Mouse (Mus musculus): ENCODE measurements around the gene St5. TPM values are rescaled to one million over a fixed set of nuclear protein-coding genes. Genes with fewer than 3 reads are reported as not detected.
A peak's percentile ranks its signal among the peaks of the same experiment; 100 is the strongest.

Gene St5
- polyA plus RNA-seq, 1 experiment from 2014 or later, result 58.9 TPM

GRCm38 (mm10) chr7:109518036-109518681 is 185.2 kb downstream of the St5 start:
- Histone ChIP-seq H3K4me3 (ENCODE audit: low read depth, low read length) (peak overlapping the region; percentile 88), H3K9ac (replicated peaks; ENCODE audit: low read depth) (peak overlapping the region; percentile 56), H3K4me1 (ENCODE audit: insufficient read depth, low read depth, low read length) (peaks cover 7% of the 10 kb centered on the region; the same call in 1 of the 2 replicates), H3K9me3 (ENCODE audit: low read length) (no peaks in the 10 kb centered on the region), H3K27me3 (replicated peaks; ENCODE audit: insufficient read depth, low read length) (no peaks in the 10 kb centered on the region), H3K4me2 (replicated peaks; ENCODE audit: low read depth, low read length) (peak overlapping the region; percentile 60), H3K36me3 (ENCODE audit: insufficient read depth, low read length) (peaks cover 17% of the 10 kb centered on the region; the same call in 1 of the 2 replicates), H3K27ac (ENCODE audit: low read length) (peak overlapping the region; percentile 95)
- peak; percentile 44 for DNase-seq (ENCODE audit: low spot score)
- 15% methylated on average over 10 of the region's 10 CpGs for WGBS
- TF ChIP-seq CTCF (IDR thresholded peaks at IDR 0.05) (no peak), EP300 (IDR thresholded peaks at IDR 0.05) (no peak)
- ATAC-seq, result no peak

DNA sequence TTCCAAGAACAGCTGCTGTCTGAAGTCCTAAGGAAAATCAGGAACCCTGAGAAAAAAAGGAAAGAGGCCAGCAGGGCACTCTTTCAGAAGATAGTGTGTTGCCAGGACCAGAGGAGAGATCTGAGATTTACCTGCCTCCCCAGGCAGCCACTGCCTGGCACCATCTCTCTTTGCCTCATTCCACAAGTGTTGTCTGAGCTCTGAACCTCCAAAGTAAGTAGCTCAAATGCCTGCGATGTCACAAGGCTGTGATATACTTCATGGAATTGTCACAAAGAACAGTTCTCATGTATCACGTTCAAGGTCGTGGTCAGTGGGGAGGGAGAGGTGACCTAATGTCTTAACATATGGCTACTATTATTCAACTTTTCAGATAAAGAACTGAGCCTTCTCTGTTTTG is 186.9 kb downstream of the St5 start:
- H3K9me3 ChIP-seq (ENCODE audit: low read length), result no peaks in the 10 kb centered on the region
- no peak for ATAC-seq
- no peaks in the 10 kb centered on the region for H3K27me3 ChIP-seq (replicated peaks; ENCODE audit: insufficient read depth, low read length)
- no peak for TF ChIP-seq EP300 (IDR thresholded peaks at IDR 0.05)
- TF ChIP-seq CTCF (IDR thresholded peaks at IDR 0.05), result no peak
- 78% methylated on average over 3 of the region's 3 CpGs for WGBS
- H3K36me3 ChIP-seq (ENCODE audit: insufficient read depth, low read length), result peaks cover under 1% of the 10 kb centered on the region; the same call in 1 of the 2 replicates
- H3K9ac ChIP-seq (replicated peaks; ENCODE audit: low read depth), result no peak overlapping the region
- H3K4me3 ChIP-seq (ENCODE audit: low read depth, low read length), result no peak overlapping the region
- no peak overlapping the region for H3K27ac ChIP-seq (ENCODE audit: low read length)
- no peak overlapping the region for H3K4me2 ChIP-seq (replicated peaks; ENCODE audit: low read depth, low read length)
- no peak for DNase-seq (ENCODE audit: low spot score)
- peaks cover 7% of the 10 kb centered on the region; the same call in 1 of the 2 replicates for H3K4me1 ChIP-seq (ENCODE audit: insufficient read depth, low read depth, low read length)

DNA sequence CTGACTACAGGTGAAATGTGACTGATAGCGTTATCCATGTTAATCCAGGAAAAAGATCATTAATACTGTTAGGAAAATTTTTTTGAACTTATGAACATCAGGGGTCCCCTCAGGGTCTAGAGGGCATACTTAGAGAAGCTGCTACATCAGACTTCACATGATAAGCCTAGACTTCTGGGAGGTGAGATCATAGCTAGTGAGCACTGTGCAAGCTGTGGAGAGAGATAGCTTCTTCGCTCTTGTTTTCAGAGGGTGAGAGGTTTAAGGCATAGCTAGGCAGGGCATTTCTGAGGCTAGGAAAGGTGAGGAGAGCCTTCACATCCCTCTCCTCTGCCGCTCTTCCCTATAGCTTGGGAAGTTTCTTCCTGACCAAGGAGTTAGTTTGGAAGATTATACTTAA is 191.6 kb downstream of the St5 start:
- H3K27me3 ChIP-seq (replicated peaks; ENCODE audit: insufficient read depth, low read length), result no peaks in the 10 kb centered on the region
- TF ChIP-seq CTCF (IDR thresholded peaks at IDR 0.05) (no peak), EP300 (IDR thresholded peaks at IDR 0.05) (no peak)

DNA sequence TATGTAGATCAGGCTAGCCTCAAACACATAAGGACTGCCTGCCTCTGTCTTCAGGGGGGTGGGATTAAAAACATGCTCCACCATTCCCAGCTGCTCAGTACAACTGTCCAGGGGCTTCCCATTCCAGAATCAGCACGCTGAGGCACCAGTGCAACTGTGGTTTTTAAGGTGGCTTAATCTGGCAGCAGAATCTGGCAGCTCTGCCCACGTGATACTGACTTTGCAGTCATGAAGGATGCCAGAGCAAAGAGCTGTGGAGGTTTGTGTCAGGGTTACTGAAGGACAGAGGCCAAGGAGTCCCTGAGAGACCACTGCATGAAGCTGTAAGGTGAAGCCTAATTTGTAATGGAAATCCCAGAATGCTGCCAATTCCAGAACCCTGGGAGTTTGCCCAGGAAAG is 192.6 kb downstream of the St5 start:
- no peak for ATAC-seq

More for the DNA sequence above, 191.6 kb downstream of the St5 start:
- 81% methylated on average over 3 of the region's 3 CpGs for WGBS
- no peaks in the 10 kb centered on the region for H3K9me3 ChIP-seq (ENCODE audit: low read length)
- H3K4me1 ChIP-seq (ENCODE audit: insufficient read depth, low read depth, low read length), result no peaks in the 10 kb centered on the region; the same call in 1 of the 2 replicates
- no peak for DNase-seq (ENCODE audit: low spot score)
- no peak overlapping the region for H3K4me2 ChIP-seq (replicated peaks; ENCODE audit: low read depth, low read length)
- no peak overlapping the region for H3K27ac ChIP-seq (ENCODE audit: low read length)
- no peak overlapping the region for H3K4me3 ChIP-seq (ENCODE audit: low read depth, low read length)
- no peaks in the 10 kb centered on the region for H3K36me3 ChIP-seq (ENCODE audit: insufficient read depth, low read length)
- ATAC-seq, result no peak
- no peak overlapping the region for H3K9ac ChIP-seq (replicated peaks; ENCODE audit: low read depth)

DNA sequence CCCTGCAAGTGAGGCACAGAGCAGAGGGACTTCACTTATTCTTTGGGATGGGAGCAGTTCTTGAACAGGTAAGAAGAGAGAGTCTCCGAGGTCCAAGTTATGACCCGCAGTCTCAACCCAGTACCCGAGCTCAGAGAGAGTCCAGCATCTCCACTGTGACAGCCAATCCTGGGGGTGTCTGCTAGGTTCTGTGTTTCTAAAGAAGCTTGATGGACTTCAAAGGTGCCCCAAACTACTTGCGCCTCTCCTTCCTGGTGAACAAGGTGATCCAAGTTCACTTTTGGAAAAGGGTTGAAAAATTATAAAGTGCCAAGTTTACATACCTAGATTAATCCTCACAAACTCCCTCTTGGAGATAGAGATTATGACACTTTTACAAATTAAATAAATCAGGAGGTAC is 195.4 kb downstream of the St5 start, which contains the start of gene Trim66:
Gene Trim66, minus strand, starts transcription at position 101 of the 400 bp plus-strand sequence.
- Histone ChIP-seq H3K4me2 (replicated peaks; ENCODE audit: low read depth, low read length) (no peak within 1 kb of the TSS), H3K36me3 (ENCODE audit: insufficient read depth, low read length) (no peaks in the 10 kb centered on the region), H3K9me3 (ENCODE audit: low read length) (no peaks in the 10 kb centered on the region), H3K27me3 (replicated peaks; ENCODE audit: insufficient read depth, low read length) (no peaks in the 10 kb centered on the region), H3K4me3 (ENCODE audit: low read depth, low read length) (no peak within 1 kb of the TSS), H3K27ac (ENCODE audit: low read length) (no peak within 1 kb of the TSS), H3K9ac (replicated peaks; ENCODE audit: low read depth) (no peak within 1 kb of the TSS), H3K4me1 (ENCODE audit: insufficient read depth, low read depth, low read length) (no peaks in the 10 kb centered on the region; the same call in 1 of the 2 replicates)
- ATAC-seq (no peak), DNase-seq (ENCODE audit: low spot score) (no peak)
- TF ChIP-seq EP300 (IDR thresholded peaks at IDR 0.05) (no peak), CTCF (IDR thresholded peaks at IDR 0.05) (no peak)
- 80% methylated on average over 4 of the region's 4 CpGs for WGBS

More for the DNA sequence above, 192.6 kb downstream of the St5 start:
- no peaks in the 10 kb centered on the region for H3K9me3 ChIP-seq (ENCODE audit: low read length)
- H3K4me3 ChIP-seq (ENCODE audit: low read depth, low read length), result no peak overlapping the region
- WGBS, result 61% methylated on average over 2 of the region's 2 CpGs
- H3K27me3 ChIP-seq (replicated peaks; ENCODE audit: insufficient read depth, low read length), result no peaks in the 10 kb centered on the region
- DNase-seq (ENCODE audit: low spot score), result no peak
- no peak overlapping the region for H3K27ac ChIP-seq (ENCODE audit: low read length)
- no peak overlapping the region for H3K9ac ChIP-seq (replicated peaks; ENCODE audit: low read depth)
- no peak overlapping the region for H3K4me2 ChIP-seq (replicated peaks; ENCODE audit: low read depth, low read length)
- no peaks in the 10 kb centered on the region; the same call in 1 of the 2 replicates for H3K4me1 ChIP-seq (ENCODE audit: insufficient read depth, low read depth, low read length)
- H3K36me3 ChIP-seq (ENCODE audit: insufficient read depth, low read length), result no peaks in the 10 kb centered on the region
- TF ChIP-seq CTCF (IDR thresholded peaks at IDR 0.05) (no peak), EP300 (IDR thresholded peaks at IDR 0.05) (no peak)

DNA sequence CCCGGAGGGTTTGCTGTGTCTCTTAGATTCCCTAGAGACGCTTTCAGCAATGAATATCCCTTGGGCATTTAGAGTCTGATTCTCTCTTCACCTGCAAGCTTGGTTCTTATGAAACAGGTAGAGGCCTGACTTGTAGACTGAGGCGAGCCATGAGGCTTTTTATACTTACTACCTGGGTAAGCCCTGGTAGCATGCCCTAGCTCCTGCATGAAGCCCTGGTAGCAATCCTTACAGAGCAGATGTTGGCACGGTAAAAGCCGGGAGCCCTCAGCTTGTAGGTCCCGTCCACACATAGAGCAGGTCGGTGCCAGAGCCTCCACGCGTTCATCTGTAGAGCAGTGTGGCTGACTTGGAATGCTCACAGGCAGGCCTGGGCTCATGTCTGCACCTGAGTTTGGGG is 195.8 kb downstream of the St5 start:
- no peak overlapping the region for H3K4me2 ChIP-seq (replicated peaks; ENCODE audit: low read depth, low read length)
- no peak overlapping the region for H3K27ac ChIP-seq (ENCODE audit: low read length)
- no peaks in the 10 kb centered on the region for H3K9me3 ChIP-seq (ENCODE audit: low read length)
- H3K4me1 ChIP-seq (ENCODE audit: insufficient read depth, low read depth, low read length), result no peaks in the 10 kb centered on the region; the same call in 1 of the 2 replicates
- H3K4me3 ChIP-seq (ENCODE audit: low read depth, low read length), result no peak overlapping the region
- no peak overlapping the region for H3K9ac ChIP-seq (replicated peaks; ENCODE audit: low read depth)
- WGBS, result 42% methylated on average over 9 of the region's 9 CpGs
- no peak for DNase-seq (ENCODE audit: low spot score)
- no peaks in the 10 kb centered on the region for H3K36me3 ChIP-seq (ENCODE audit: insufficient read depth, low read length)
- TF ChIP-seq EP300 (IDR thresholded peaks at IDR 0.05), result no peak
- TF ChIP-seq CTCF (IDR thresholded peaks at IDR 0.05), result no peak
- H3K27me3 ChIP-seq (replicated peaks; ENCODE audit: insufficient read depth, low read length), result no peaks in the 10 kb centered on the region
- no peak for ATAC-seq
